Mouse (Mus musculus) stomach, embryonic 14.5 days (tissue): ENCODE data around the gene Kiss1. TPM values are rescaled to one million over a fixed set of nuclear protein-coding genes. Genes with fewer than 3 reads are reported as not detected.

ENCODE experiments used
- ATAC-seq: fragments of 200-750 bp; cut with Nextera tagmentation; 2 replicates; pipeline ENCODE4 v1.8.0; 2017; ENCODE audit warnings: low read depth, moderate TSS enrichment; ENCODE audit not compliant: insufficient number of reproducible peaks, insufficient read depth, low FRiP score
- H3K27ac ChIP-seq: fragments of 300-500 bp; sonication (generic); 2 replicates; pipeline ENCODE4 v1.5.1; 2014; ENCODE audit warnings: mild to moderate bottlenecking, low read length, moderate library complexity, mixed read lengths
- H3K27me3 ChIP-seq: fragments of 300-500 bp; sonication (generic); 2 replicates; pipeline ENCODE4 v1.6.1; 2014; ENCODE audit warnings: low read length, control low read depth, mixed read lengths; ENCODE audit not compliant: control insufficient read depth, insufficient read depth
- H3K36me3 ChIP-seq: fragments of 300-500 bp; sonication (generic); 2 replicates; pipeline ENCODE4 v1.6.1; 2014; ENCODE audit warnings: mild to moderate bottlenecking, control low read depth, low read length, moderate library complexity, mixed read lengths; ENCODE audit not compliant: control insufficient read depth, insufficient read depth
- H3K4me1 ChIP-seq: fragments of 300-500 bp; sonication (generic); 2 replicates; pipeline ENCODE4 v1.6.1; 2014; ENCODE audit warnings: low read length, control low read depth, mixed read lengths; ENCODE audit not compliant: control insufficient read depth, insufficient read depth
- H3K4me2 ChIP-seq: fragments of 300-500 bp; sonication (generic); replicated peaks from 2 replicates; pipeline ENCODE4 v1.6.1; 2014; ENCODE audit warnings: low read depth, low read length, control low read depth
- H3K4me3 ChIP-seq: fragments of 300-500 bp; sonication (generic); 2 replicates; pipeline ENCODE4 v1.5.1; 2014; ENCODE audit warnings: low read depth, low read length, control low read depth
- H3K9ac ChIP-seq: fragments of 300-500 bp; sonication (generic); replicated peaks from 2 replicates; pipeline ENCODE4 v1.6.1; 2014; ENCODE audit warnings: low read depth, mild to moderate bottlenecking, control low read depth, low read length, moderate library complexity, mixed read lengths
- H3K9me3 ChIP-seq: fragments of 300-500 bp; sonication (generic); 2 replicates; pipeline ENCODE4 v1.6.1; 2016; ENCODE audit warnings: low read depth, low read length, control low read depth; ENCODE audit not compliant: control insufficient read depth
- WGBS: fragments of 180-500 bp; shearing (Covaris S2); extraction: QIAGEN DNeasy Blood & Tissue Kit; methylation state at CpG from one replicate; pipeline ENCODE4 v1.1.7; 2014; 5-methylcytosine and 5-hydroxymethylcytosine counted together
- polyA plus RNA-seq: library from polyadenylated mRNA; unstranded; fragments of >200 nt; fragmentation: Nextera tagmentation; extraction: Ambion mirVana; gene quantifications from 2 replicates; pipeline ENCODE4 v1.2.1, GENCODE M21; 2014

The Kiss1 gene
- polyA plus RNA-seq = not detected in 2 replicates

DNA sequence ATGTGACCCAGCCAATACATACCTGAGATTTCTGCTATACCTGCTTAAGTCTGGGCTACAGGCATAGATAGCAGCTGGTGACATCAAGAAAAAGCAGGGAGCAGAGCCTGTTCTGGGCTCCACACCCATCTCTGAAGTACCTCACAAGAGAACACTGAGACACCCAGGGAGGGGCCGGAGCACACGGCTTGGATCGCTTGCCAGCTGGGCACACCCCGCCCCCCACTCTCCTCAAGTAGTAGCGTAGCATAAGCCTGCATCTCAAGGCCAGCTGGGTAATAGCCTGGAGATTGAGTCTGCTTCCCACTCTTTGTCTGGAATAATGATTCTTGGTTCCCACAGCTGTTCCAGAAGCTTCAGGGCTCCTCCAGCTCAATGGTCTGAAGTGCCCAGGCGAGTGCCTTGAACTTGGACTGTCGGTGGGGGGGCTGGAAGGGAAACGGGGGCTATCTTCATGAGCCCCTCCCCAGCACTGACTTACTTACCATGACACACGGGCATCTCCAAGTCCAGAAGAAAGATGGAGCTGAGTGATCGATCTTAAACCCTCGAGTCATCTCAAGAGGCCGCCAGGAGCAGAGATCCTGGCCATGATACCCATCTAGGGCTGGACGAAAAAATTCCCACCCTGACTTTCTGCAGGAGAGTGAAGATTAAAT, at the start of gene Kiss1:
Gene Kiss1, plus strand, starts transcription at position 609 of the 659 bp plus-strand sequence.
- Histone ChIP-seq H3K9me3 (no peaks in the 10 kb centered on the region; the same call in 1 of the 2 replicates), H3K27me3 (no peaks in the 10 kb centered on the region), H3K4me2 (no peak within 1 kb of the TSS), H3K27ac (no peak within 1 kb of the TSS), H3K36me3 (no peaks in the 10 kb centered on the region), H3K4me1 (no peaks in the 10 kb centered on the region), H3K9ac (no peak within 1 kb of the TSS), H3K4me3 (no peak within 1 kb of the TSS)
- ATAC-seq = no peak
- 74% methylated on average over 13 of the region's 13 CpGs for WGBS

DNA sequence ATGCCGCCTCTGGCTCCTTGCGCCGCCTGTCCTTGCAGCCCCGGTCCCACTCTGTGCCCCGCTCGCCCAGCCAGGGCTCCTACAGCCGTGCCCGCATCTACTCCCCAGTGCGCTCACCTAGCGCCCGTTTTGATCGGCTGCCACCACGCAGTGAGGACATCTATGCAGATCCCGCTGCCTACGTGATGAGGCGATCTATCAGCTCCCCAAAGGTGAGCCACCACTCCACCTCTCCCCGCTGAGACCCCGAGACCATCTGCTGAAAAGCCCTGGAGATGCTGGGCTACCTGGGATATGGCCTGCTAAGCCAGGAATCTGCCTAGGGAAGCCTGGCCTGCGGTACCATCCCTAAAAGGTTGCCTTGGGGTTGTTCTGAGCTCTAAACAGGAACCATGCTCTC, 47.5 kb upstream of the Kiss1 start:
- Histone ChIP-seq H3K4me1 (no peaks in the 10 kb centered on the region), H3K27ac (no peak overlapping the region), H3K4me3 (no peak overlapping the region), H3K27me3 (no peaks in the 10 kb centered on the region), H3K9ac (no peak overlapping the region), H3K36me3 (peaks cover 7% of the 10 kb centered on the region), H3K4me2 (no peak overlapping the region), H3K9me3 (no peaks in the 10 kb centered on the region)
- WGBS = 92% methylated on average over 19 of the region's 19 CpGs
- ATAC-seq = no peak

DNA sequence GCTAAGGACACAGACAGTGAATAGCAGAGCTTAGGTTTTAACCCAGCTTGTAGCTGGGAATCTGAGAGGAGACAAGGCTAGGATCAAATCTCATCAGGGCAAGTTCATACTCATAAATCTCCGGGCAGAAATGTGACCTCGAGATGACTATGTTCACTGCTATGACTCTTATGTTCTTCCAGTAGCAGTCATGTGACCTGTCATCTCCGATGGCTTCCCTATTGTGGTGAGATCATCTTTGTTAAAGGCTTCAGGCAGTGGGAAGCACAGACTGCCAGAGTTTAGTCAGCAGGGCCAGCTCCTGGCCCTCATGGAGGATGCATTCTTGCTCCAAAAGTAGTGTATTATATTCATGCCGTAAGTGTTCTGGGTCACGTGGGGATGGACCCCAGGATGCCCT, 44.7 kb upstream of the Kiss1 start:
- no peak for ATAC-seq
- Histone ChIP-seq H3K27ac (no peak overlapping the region), H3K9ac (no peak overlapping the region), H3K9me3 (no peaks in the 10 kb centered on the region), H3K4me3 (no peak overlapping the region), H3K36me3 (peaks cover 4% of the 10 kb centered on the region; the same call in 1 of the 2 replicates), H3K4me2 (no peak overlapping the region), H3K4me1 (no peaks in the 10 kb centered on the region), H3K27me3 (no peaks in the 10 kb centered on the region)
- WGBS = 70% methylated on average over 5 of the region's 5 CpGs

DNA sequence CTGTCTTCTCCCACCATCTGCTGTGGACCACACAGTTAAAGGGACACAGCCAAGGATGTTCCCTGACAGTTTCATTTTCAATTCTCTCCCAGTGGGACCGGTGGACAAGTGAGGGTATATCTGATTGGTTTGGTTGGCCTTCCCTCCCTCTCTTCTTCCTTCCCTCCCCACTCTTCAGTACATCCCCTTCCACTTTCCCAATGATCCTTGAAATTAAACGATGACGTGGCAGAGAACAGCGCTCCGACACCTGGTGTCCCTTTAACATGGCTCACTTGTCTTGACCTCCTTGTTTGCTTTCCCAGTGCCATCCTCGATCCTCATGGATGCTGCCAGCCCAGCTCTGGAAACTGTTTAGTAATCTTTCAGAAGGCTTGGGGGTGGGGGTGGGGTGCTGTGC, 43.1 kb upstream of the Kiss1 start:
- no peak overlapping the region for H3K9ac ChIP-seq
- no peaks in the 10 kb centered on the region; the same call in 1 of the 2 replicates for H3K36me3 ChIP-seq
- H3K9me3 ChIP-seq = no peaks in the 10 kb centered on the region
- H3K4me3 ChIP-seq = no peak overlapping the region
- no peak for ATAC-seq
- no peak overlapping the region for H3K27ac ChIP-seq
- WGBS = 74% methylated on average over 6 of the region's 6 CpGs
- H3K4me2 ChIP-seq = no peak overlapping the region
- no peaks in the 10 kb centered on the region for H3K27me3 ChIP-seq
- H3K4me1 ChIP-seq = no peaks in the 10 kb centered on the region

DNA sequence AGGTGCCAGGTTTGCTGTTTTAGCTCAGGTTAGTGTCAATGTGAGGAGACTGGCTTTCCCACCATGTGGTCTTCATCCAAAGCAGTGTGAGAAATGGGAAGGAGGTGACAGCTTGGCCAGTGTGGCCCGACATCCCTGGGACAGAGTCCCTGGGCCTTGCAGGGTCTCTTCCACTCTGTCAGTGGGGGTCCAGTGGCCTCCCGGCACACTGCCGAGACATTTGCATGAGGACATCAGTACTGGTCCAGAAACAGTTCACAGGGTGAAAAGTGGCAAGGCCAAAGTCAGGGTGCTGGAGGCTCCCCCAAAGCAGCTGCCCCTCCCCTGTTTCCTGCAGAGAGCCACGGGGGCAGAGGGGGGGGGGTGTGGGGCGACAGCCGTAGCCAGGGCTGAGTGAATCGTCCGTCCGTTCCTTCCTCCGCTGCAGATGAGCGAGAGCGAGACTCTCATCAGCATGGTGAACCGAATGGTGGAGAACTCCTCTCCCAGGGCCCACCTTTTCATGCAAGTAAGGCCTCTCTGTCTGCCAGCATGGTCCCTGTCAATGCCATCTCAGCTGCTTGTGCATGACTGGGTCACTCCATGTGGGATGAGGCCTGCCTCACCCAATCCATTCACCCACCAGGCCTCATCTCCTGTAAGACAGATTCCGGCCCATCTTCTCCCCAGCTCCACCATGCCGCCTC, 42.6 kb upstream of the Kiss1 start:
- no peaks in the 10 kb centered on the region; the same call in 1 of the 2 replicates for H3K36me3 ChIP-seq
- no peaks in the 10 kb centered on the region for H3K9me3 ChIP-seq
- H3K4me3 ChIP-seq = no peak overlapping the region
- no peak overlapping the region for H3K4me2 ChIP-seq
- no peak overlapping the region for H3K9ac ChIP-seq
- H3K4me1 ChIP-seq = no peaks in the 10 kb centered on the region
- H3K27me3 ChIP-seq = no peaks in the 10 kb centered on the region
- 65% methylated on average over 15 of the region's 15 CpGs for WGBS
- H3K27ac ChIP-seq = no peak overlapping the region
- ATAC-seq = no peak

DNA sequence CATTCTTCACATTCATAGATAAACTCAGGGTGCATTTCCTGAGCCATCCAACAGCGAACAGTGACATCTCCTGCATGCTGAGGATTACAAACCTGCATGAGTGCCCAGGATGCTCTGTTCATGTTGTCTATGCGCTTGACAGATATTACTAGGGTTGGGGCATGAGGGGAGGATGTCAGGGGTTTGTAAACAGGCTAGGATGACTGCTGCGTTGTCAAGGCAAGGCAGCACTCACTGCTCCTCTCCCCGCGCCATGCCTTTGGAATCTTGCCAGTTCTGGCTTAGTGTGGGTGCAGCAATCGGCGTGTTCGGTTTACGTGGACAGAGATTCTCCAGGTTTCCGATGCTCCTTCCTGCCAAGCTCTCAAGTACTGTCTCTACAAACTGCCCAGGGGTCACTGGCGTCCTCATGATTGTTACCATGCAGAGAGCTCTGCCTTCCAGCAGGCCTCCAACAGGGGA, 42.0 kb upstream of the Kiss1 start:
- ATAC-seq = no peak
- H3K4me1 ChIP-seq = no peaks in the 10 kb centered on the region

DNA sequence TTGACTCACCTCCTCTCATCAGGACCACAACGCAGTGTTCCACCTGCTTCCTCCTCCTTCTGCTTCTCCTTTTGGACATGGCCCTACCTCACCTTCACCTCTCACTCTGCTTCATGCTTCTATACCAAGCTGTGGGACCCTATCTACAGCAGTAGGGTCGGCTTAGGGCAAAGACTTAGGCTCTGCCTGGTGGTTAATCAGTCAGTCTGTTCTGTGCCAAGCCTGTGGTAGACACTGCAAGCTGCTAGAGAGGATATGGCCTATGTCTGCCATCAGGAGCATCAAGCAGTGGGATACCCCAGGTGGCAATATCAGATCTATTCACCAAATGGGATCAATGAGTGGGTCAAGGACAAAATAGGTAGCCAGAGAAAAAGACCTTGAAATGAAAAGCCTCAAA, 41.1 kb upstream of the Kiss1 start:
- 83% methylated on average over 2 of the region's 2 CpGs for WGBS
- Histone ChIP-seq H3K27ac (no peak overlapping the region), H3K36me3 (no peaks in the 10 kb centered on the region; the same call in 1 of the 2 replicates), H3K4me1 (no peaks in the 10 kb centered on the region), H3K4me3 (no peak overlapping the region), H3K9me3 (no peaks in the 10 kb centered on the region), H3K9ac (no peak overlapping the region), H3K27me3 (no peaks in the 10 kb centered on the region), H3K4me2 (no peak overlapping the region)
- ATAC-seq = no peak

More for the DNA sequence above, 42.0 kb upstream of the Kiss1 start:
- Histone ChIP-seq H3K36me3 (no peaks in the 10 kb centered on the region; the same call in 1 of the 2 replicates), H3K9me3 (no peaks in the 10 kb centered on the region), H3K27ac (no peak overlapping the region), H3K4me2 (no peak overlapping the region), H3K9ac (no peak overlapping the region), H3K4me3 (no peak overlapping the region), H3K27me3 (no peaks in the 10 kb centered on the region)
- WGBS = 53% methylated on average over 11 of the region's 11 CpGs

DNA sequence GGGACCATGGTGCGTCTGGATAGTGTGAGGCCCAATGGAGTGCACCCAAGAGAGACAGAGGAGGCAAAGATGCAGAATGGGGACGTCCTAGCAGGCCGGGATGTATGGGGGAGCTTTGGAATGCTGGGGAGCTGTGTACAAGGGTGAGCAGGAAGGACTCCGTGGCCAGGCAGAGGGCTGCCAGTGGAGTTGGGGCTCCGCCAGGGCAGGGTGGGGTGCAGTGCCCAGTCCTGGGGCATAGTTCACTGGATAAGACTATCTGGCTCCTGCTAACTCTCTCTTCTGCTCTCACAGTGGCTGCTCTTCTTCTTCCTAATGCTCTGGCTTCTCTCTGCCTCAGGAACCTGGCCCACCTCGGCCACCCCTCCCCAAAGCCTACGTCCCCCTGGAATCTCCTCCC, 35.8 kb upstream of the Kiss1 start:
- no peak overlapping the region for H3K9ac ChIP-seq
- WGBS = 87% methylated on average over 7 of the region's 7 CpGs
- ATAC-seq = 0 out of 2 replicates have a peak, but pooled peaks have one; percentile 14

More for the DNA sequence above, 35.8 kb upstream of the Kiss1 start:
- Histone ChIP-seq H3K36me3 (peaks cover 3% of the 10 kb centered on the region; the same call in 1 of the 2 replicates), H3K27me3 (no peaks in the 10 kb centered on the region), H3K4me1 (no peaks in the 10 kb centered on the region), H3K27ac (no peak overlapping the region), H3K9me3 (no peaks in the 10 kb centered on the region), H3K4me3 (no peak overlapping the region), H3K4me2 (no peak overlapping the region)
